Mouse (Mus musculus): ENCODE results near the gene Zfp334. TPM values are rescaled to one million over a fixed set of nuclear protein-coding genes. Genes with fewer than 3 reads are reported as not detected.

The Zfp334 gene
- total RNA-seq, 2 experiments from 2014 or later = 2.3 TPM

DNA sequence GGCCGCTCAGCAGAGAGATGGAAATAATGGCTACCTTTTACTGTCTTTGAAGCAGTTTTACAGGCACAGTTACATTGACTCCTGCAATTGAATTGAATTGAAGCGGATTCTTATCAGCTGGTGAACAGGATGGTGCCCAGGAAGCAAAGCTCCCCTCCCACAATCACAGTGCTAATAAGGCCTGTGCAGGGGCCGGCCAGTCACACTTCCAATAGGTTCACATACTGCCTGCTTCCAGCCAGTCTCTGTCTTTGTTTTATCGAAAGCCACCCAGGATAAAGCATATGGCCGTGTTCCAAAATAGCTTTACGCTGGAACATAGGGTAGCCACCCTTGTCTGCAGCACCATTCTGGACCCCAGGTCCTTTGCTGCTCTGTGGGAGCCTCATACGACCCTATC lies 60.7 kb downstream of the Zfp334 start:
- intact Hi-C loops (cut with DNase I) = loop anchor here (2.0 kb wide), 1 partner anchor 41 kb away; the partner anchor contains the start of gene Slc35c2
- peak; percentile 7 for DNase-seq
- Histone ChIP-seq H3K4me3 (no peak overlapping the region), H3K27ac (peak overlapping the region; percentile 81; the same call in 1 of the 2 replicates)
- TF ChIP-seq CTCF (IDR thresholded peaks at IDR 0.05) = no peak

DNA sequence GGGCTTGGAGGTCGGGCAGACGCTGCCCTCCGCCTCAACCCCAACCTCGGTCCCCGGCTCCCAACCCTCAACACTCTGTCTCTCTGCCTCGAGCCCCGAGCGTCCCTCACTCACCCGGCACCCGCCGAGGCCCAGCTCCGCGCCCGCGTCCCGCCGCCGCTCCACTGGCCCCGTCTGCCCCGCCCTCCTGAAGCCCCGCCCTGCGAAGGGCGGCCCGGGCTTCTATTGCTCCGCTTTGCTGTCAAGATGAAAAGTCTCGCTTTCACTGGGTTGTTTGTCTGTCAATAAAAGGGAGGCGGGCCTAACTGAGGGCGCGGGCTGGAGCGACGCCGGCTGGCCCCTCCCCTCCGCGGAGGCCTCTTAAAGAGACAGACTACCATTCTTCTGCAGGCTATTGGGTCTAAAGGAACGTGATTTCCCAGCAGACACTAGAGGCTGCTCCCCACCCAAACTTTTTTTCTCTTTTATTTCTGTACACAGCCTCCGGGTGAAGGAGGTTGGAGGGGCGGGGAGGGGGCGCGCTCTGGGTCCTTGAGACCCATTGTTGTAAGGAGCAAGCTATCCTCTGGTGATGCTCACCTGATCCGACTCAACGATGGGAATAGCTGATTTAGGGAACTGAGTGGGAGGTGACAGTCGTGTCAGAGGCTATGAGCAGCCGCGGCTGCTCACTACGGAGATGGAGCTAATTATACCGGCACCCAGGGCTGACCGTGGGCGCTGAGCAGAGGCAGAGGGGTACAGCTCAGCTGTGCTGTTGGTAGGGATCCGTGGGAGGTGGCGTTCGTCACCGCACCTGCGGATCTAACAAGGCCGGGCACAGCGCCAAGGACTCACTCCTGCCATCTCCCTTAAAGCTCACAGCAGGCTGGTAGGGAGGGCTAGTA lies 61.5 kb downstream of the Zfp334 start, which contains the start of gene Elmo2:
Elmo2 (minus strand) TSS at position 176 of the 887 bp plus-strand sequence.
- H3K27ac ChIP-seq = peak within 1 kb of the TSS; percentile 88
- intact Hi-C loops (cut with DNase I) = loop anchor here (2.0 kb wide), 1 partner anchor 40 kb away; the partner anchor contains the start of gene Slc35c2
- H3K4me3 ChIP-seq = peak within 1 kb of the TSS; percentile 92
- no peak for TF ChIP-seq CTCF (IDR thresholded peaks at IDR 0.05)
- peak; percentile 97 for DNase-seq

DNA sequence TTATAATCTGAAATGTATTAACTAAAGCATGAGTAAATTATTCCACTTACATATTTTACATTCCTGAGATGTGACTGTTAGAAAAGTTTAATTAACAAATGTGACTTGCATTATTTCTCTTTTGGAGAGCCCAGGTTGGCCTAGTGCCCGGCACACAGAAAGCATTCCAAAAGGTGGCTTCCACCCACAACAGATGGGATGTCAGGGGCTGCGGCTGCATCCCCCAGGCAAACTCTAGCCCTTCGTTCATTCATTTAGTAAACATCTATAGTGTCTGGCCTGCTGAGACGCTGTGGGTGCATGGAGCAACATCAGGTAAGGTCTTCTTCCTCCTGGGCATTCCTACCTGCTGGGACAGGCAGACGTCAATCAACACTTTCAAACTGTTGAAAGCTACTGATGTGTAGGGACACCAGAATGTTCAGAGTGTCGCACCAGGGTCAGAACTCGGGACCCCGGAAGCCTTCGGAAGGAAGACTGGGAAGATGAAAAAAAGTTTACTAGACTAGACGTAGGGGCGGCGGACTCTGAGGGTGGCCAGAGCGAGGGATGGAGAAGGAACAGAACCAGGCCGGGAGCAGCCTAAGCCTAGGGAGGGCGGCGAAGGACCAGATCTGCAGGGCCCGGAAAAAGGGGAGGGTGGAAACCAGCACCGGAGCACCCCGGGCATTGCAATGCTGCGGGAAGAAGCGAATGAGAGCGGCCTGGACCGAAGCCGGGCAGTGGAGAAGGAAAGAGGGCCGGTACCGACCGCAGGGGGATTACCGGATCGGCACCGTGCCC lies 62.3 kb downstream of the Zfp334 start:
- peak overlapping the region; percentile 92 for H3K4me3 ChIP-seq
- H3K27ac ChIP-seq = peak overlapping the region; percentile 88
- TF ChIP-seq CTCF (IDR thresholded peaks at IDR 0.05) = no peak
- intact Hi-C loops (cut with DNase I) = loop anchor here (2.0 kb wide), 1 partner anchor 39 kb away; the partner anchor contains the start of gene Slc35c2
- DNase-seq = peak; percentile 27

Other genes with a start within 250 kb of the Zfp334 start
- under 1 TPM; 0.36 to 0.64 TPM for gene Cdh22, start 153.4 kb downstream of the Zfp334 start, total RNA-seq (2021)
- gene Slc35c2, start 100.4 kb downstream of the Zfp334 start, total RNA-seq (2021) = 10 to 100 TPM; 19.6 to 20.6 TPM
- gene Elmo2, start 61.8 kb downstream of the Zfp334 start, total RNA-seq (2021) = 10 to 100 TPM; 12.8 to 15.0 TPM
- not detected for gene Zfp663, start 19.5 kb downstream of the Zfp334 start, total RNA-seq (2021)
- gene Ocstamp, start 12.1 kb upstream of the Zfp334 start, total RNA-seq (2021) = under 1 TPM in 1 of 2 experiments, not detected in 1; 0.11 TPM
- gene Slc13a3, start 85.0 kb upstream of the Zfp334 start, total RNA-seq (2021) = under 1 TPM in 1 of 2 experiments, not detected in 1; 0.08 TPM
- gene Trp53rka, start 105.1 kb upstream of the Zfp334 start, total RNA-seq (2021) = 10 to 100 TPM; 10.7 to 11.6 TPM
- gene Slc2a10, start 115.5 kb upstream of the Zfp334 start, total RNA-seq (2021) = 1 to 10 TPM in 1 of 2 experiments, under 1 TPM in 1; 0.89 to 1.6 TPM
- 1 to 10 TPM; 3.0 to 5.8 TPM for gene Eya2, start 206.8 kb upstream of the Zfp334 start, total RNA-seq (2021)